Mouse (Mus musculus) kidney, postnatal 4 days (tissue): Measurements from ENCODE around the gene Zfp385b.
A peak's percentile ranks its signal among the peaks of the same experiment; 100 is the strongest.

Experiments used
- DNase-seq, 2 experiments: peaks; one replicate each; pipeline ENCODE4 v3.0.0; 2021; ENCODE audit warnings: mixed read lengths in 2 of 2

Zfp385b gene

GRCm38 (mm10) chr2:77369174-77369573, 450.3 kb downstream of the Zfp385b start:
- DNase-seq: peak; percentile 24 to 30
